Mouse (Mus musculus) kidney, postnatal 36 days (tissue): Measurements from ENCODE around the gene Msantd4.
A peak's percentile ranks its signal among the peaks of the same experiment; 100 is the strongest.
"Not testable (repeated sequence)": the region's sequence is repeated elsewhere in the genome, so short reads cannot be mapped to it uniquely, and the experiment has no call there.

Experiments
- DNase-seq, 2 experiments: peaks; one replicate each; pipeline ENCODE4 v3.0.0; 2021 to 2022; ENCODE audit warnings: mixed read lengths in 2 of 2

Gene Msantd4

DNA sequence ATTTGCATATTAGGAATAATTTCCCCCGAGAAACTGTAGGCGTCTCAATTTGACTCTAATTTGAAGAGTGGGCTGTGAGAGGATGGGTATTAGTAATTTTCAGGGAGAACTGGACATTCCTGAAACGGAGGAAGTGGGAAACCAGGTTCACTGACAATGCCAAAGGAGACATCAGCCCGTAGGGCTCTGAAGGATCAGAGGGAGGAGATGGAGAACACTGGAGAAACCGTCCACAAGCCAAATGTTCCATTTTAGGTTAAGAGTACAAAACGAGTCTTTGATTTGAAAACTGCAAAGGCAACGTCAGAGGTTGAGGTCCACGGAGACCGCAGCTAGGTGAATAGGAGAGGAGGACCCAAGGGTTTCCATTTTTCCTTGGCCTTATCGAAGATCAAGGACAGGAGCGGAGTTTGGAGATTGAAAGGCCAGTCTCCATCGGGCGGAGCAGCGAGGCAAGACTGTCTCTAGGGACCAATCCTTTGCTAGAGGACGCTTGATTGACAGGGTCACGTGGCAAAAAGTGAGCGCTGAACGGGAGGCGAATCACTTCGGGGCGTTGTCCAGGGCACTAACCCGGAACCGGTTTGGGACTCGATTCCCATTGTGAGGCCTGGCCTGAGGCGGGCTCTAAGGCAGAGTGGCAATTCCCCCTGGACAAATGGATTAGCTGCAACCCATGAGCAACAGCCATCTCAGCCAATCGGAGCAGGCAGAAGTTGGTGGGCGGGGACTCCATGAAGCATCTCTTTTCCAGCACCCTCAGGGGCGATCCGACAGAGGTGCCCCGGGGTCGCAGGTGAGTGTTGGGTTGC lies at the start of gene Msantd4:
Msantd4 (plus strand) TSS at position 735 of the 812 bp plus-strand sequence.
- DNase-seq, result peak; percentile 96 to 99

GRCm38 (mm10) chr9:4353163-4353562 lies 23.2 kb upstream of the Msantd4 start:
- no peak for DNase-seq

GRCm38 (mm10) chr9:4376640-4377120 lies 318 bp downstream of the Msantd4 start:
- peak in 1 of 2 experiments; percentile 59 for DNase-seq

- not testable (repeated sequence) for DNase-seq
Measured at GRCm38 (mm10) chr9:4400801-4401200, 24.4 kb downstream of the Msantd4 start.
